Mouse (Mus musculus) lung, postnatal 0 days (tissue): Measurements from ENCODE around the gene Anxa5.

Source experiments
- CTCF ChIP-seq: IDR thresholded peaks from 2 replicates; pipeline ENCODE4 v1.5.1; 2016; ENCODE audit warnings: antibody characterized with exemption, mild to moderate bottlenecking
- EP300 ChIP-seq: IDR thresholded peaks from 2 replicates; pipeline ENCODE4 v1.6.1; 2016; ENCODE audit warnings: antibody characterized with exemption, mild to moderate bottlenecking, control low read depth

DNA sequence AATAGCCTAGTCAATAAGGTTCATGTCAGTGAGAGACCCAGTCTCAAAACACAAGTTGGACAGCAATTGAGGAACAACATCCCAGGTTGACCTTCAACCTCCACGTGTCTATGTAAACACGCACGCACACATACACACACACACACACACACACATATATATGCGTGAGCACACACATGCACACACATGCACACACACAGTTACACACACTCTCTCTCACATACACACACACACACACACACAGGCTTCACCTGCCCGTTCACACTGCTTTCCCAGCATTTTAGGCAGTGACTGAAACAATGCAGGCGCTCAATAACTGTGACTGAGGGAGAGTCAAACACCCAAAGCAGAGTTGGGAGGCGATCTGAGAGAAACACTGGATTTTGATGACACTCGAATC is 29.6 kb upstream of the Anxa5 start:
- TF ChIP-seq CTCF (no peak), EP300 (no peak)
